Mouse (Mus musculus) kidney, adult 2 months (tissue): ENCODE measurements around the gene Rb1.

Experiments
- CTCF ChIP-seq: fragments of 200-500 bp; conservative IDR thresholded peaks from 2 replicates; pipeline ENCODE4 v1.5.1; 2011; ENCODE audit warnings: low read depth, mild to moderate bottlenecking, control low read depth, low read length, moderate library complexity, mixed read lengths; ENCODE audit not compliant: insufficient read depth, insufficient read length
- POLR2A ChIP-seq: fragments of 200-500 bp; IDR thresholded peaks from one replicate; pipeline ENCODE4 v1.6.1; 2011; ENCODE audit warnings: low read depth, low read length, control low read depth

- no peak for TF ChIP-seq POLR2A
- TF ChIP-seq CTCF, result no peak
Observed at GRCm38 (mm10) chr14:73316933-73317332, 8.7 kb downstream of the Rb1 start.
